Mouse (Mus musculus): ENCODE results near the gene Endog. TPM values are rescaled to one million over a fixed set of nuclear protein-coding genes. Genes with fewer than 3 reads are reported as not detected.
"Not testable (repeated sequence)": the region's sequence is repeated elsewhere in the genome, so short reads cannot be mapped to it uniquely, and the experiment has no call there.

Endog gene
- polyA plus RNA-seq, 1 experiment from 2014 or later, result 18.5 TPM

GRCm38 (mm10) chr2:30134928-30135620 is 36.2 kb upstream of the Endog start:
- Histone ChIP-seq H3K9me3 (no peaks in the 10 kb centered on the region), H3K9ac (peak overlapping the region; percentile 86), H3K4me2 (replicated peaks) (peak overlapping the region; percentile 95), H3K4me3 (peak overlapping the region; percentile 87), H3K4me1 (peaks cover 20% of the 10 kb centered on the region), H3K36me3 (peaks cover 25% of the 10 kb centered on the region), H3K27ac (no peak overlapping the region), H3K27me3 (no peaks in the 10 kb centered on the region)
- 72% methylated on average over 10 of the region's 10 CpGs for WGBS
- ATAC-seq (ENCODE audit: insufficient number of reproducible peaks, insufficient read depth, low FRiP score, low TSS enrichment), result no peak

GRCm38 (mm10) chr2:30136458-30136857 is 34.8 kb upstream of the Endog start:
- H3K4me2 ChIP-seq (replicated peaks), result no peak overlapping the region
- H3K36me3 ChIP-seq, result peaks cover 39% of the 10 kb centered on the region
- no peak overlapping the region for H3K27ac ChIP-seq
- no peak overlapping the region for H3K4me3 ChIP-seq
- no peaks in the 10 kb centered on the region for H3K27me3 ChIP-seq
- peaks cover 20% of the 10 kb centered on the region for H3K4me1 ChIP-seq
- H3K9ac ChIP-seq, result no peak overlapping the region
- no peak for ATAC-seq (ENCODE audit: insufficient number of reproducible peaks, insufficient read depth, low FRiP score, low TSS enrichment)
- WGBS, result 91% methylated on average over 10 of the region's 10 CpGs
- no peaks in the 10 kb centered on the region for H3K9me3 ChIP-seq

- not testable (repeated sequence) for H3K27me3 ChIP-seq; H3K27ac ChIP-seq; H3K9me3 ChIP-seq; H3K4me2 ChIP-seq (replicated peaks); H3K4me3 ChIP-seq; ATAC-seq (ENCODE audit: insufficient number of reproducible peaks, insufficient read depth, low FRiP score, low TSS enrichment); H3K4me1 ChIP-seq; H3K9ac ChIP-seq
- H3K36me3 ChIP-seq, result peaks cover 74% of the 10 kb centered on the region
- 98% methylated on average over 4 of the region's 4 CpGs for WGBS
These were observed 31.3 kb upstream of the Endog start for GRCm38 (mm10) chr2:30140021-30140420.

DNA sequence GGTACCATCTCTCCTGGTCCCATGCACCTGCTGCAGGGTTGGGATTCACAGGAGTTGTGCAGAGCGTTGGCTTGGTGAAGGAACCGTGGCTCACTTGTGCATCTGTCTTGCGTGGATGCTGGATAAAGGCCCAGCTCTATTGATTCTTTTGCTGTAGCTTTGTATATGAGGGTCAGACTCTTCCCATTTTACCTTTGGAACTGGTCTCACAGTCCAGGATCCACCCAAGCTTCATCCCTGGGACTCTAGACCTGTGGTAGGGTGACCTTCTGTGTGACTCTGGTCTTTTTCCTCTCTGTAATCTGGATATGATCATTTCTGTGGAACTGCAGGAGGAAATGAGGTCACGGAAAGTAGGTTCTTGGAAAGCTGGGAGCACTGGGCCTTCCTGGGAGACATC is 26.9 kb upstream of the Endog start:
- H3K9me3 ChIP-seq, result no peaks in the 10 kb centered on the region
- H3K27ac ChIP-seq, result no peak overlapping the region
- H3K9ac ChIP-seq, result no peak overlapping the region
- no peak overlapping the region for H3K4me3 ChIP-seq
- no peaks in the 10 kb centered on the region for H3K4me1 ChIP-seq
- peaks cover 88% of the 10 kb centered on the region for H3K36me3 ChIP-seq
- no peaks in the 10 kb centered on the region for H3K27me3 ChIP-seq
- no peak overlapping the region for H3K4me2 ChIP-seq (replicated peaks)
- WGBS, result 94% methylated on average over 4 of the region's 4 CpGs
- ATAC-seq (ENCODE audit: insufficient number of reproducible peaks, insufficient read depth, low FRiP score, low TSS enrichment), result no peak

DNA sequence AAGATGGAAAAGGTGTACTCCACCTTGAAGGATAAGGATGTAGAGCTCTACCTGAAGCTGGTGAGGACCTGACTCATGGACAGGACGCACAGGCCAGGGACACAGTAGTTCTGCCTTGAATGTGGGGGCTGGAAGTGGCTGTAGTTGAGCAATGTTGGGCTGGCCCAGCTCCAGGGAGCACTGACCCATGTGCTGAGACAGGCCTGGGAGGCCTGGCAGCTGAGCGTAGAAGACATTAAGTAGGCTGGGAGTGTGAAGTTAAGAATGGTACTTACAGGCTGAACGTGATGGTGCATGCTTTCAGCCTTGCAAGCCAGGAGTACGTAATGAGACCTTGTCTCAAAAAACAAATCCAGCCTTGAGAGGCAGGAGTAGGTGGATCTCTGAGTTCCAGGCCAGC is 23.8 kb upstream of the Endog start:
- no peak overlapping the region for H3K27ac ChIP-seq
- no peak overlapping the region for H3K9ac ChIP-seq
- H3K4me3 ChIP-seq, result no peak overlapping the region
- 96% methylated on average over 4 of the region's 4 CpGs for WGBS
- no peaks in the 10 kb centered on the region for H3K9me3 ChIP-seq
- no peak overlapping the region for H3K4me2 ChIP-seq (replicated peaks)
- no peaks in the 10 kb centered on the region for H3K27me3 ChIP-seq
- peaks cover 90% of the 10 kb centered on the region for H3K36me3 ChIP-seq
- no peaks in the 10 kb centered on the region for H3K4me1 ChIP-seq
- ATAC-seq (ENCODE audit: insufficient number of reproducible peaks, insufficient read depth, low FRiP score, low TSS enrichment), result no peak

DNA sequence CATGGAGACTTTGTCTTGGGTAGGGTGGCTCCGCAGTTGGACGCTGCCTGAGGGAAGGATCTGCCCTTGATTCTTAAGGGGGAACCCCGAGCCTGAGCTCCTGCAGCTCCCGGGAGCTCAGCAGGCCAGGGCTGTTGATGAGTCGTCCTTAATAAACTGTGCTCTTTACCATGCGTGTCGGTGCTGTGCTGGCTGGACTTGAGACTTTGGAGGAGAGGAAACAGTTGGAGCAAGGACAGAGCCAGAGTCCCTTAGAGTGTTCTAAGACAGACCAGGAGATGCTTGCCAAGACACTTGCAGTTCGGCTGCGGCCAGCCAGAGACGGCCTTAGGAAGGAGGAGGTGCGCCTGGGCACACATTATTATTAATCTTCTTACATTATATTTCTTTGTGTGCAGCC is 19.5 kb upstream of the Endog start:
- no peak overlapping the region for H3K9ac ChIP-seq
- H3K27me3 ChIP-seq, result no peaks in the 10 kb centered on the region
- no peak overlapping the region for H3K4me3 ChIP-seq
- WGBS, result 92% methylated on average over 11 of the region's 11 CpGs
- H3K4me1 ChIP-seq, result no peaks in the 10 kb centered on the region
- no peaks in the 10 kb centered on the region for H3K9me3 ChIP-seq
- H3K4me2 ChIP-seq (replicated peaks), result no peak overlapping the region
- no peak for ATAC-seq (ENCODE audit: insufficient number of reproducible peaks, insufficient read depth, low FRiP score, low TSS enrichment)
- H3K27ac ChIP-seq, result no peak overlapping the region
- H3K36me3 ChIP-seq, result peaks cover 52% of the 10 kb centered on the region

GRCm38 (mm10) chr2:30152616-30153015 is 18.7 kb upstream of the Endog start:
- ATAC-seq (ENCODE audit: insufficient number of reproducible peaks, insufficient read depth, low FRiP score, low TSS enrichment), result no peak
- Histone ChIP-seq H3K9me3 (no peaks in the 10 kb centered on the region), H3K4me1 (no peaks in the 10 kb centered on the region), H3K4me3 (no peak overlapping the region), H3K4me2 (replicated peaks) (no peak overlapping the region), H3K36me3 (peaks cover 44% of the 10 kb centered on the region), H3K9ac (no peak overlapping the region), H3K27me3 (no peaks in the 10 kb centered on the region), H3K27ac (no peak overlapping the region)
- 81% methylated on average over 8 of the region's 8 CpGs for WGBS

DNA sequence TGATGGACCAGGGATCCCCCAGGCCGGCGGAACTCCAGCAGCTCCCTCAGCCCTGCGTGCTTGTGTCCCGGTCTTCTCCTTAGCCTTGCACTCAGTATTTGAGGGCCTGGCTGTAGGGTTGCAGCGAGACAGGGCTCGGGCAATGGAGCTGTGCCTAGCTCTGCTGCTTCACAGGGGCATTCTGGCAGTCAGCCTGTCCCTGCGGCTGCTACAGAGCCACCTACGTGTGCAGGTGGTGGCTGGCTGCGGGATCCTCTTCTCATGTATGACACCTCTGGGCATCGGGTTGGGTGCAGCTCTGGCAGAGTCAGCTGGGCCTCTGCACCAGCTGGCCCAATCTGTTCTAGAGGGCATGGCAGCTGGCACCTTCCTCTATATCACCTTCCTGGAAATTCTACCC is 11.4 kb upstream of the Endog start:
- H3K27me3 ChIP-seq; H3K36me3 ChIP-seq; H3K4me3 ChIP-seq; H3K9ac ChIP-seq; H3K9me3 ChIP-seq; H3K27ac ChIP-seq; ATAC-seq (ENCODE audit: insufficient number of reproducible peaks, insufficient read depth, low FRiP score, low TSS enrichment); H3K4me2 ChIP-seq (replicated peaks); H3K4me1 ChIP-seq: not testable (repeated sequence)
- WGBS, result 85% methylated on average over 7 of the region's 10 CpGs

DNA sequence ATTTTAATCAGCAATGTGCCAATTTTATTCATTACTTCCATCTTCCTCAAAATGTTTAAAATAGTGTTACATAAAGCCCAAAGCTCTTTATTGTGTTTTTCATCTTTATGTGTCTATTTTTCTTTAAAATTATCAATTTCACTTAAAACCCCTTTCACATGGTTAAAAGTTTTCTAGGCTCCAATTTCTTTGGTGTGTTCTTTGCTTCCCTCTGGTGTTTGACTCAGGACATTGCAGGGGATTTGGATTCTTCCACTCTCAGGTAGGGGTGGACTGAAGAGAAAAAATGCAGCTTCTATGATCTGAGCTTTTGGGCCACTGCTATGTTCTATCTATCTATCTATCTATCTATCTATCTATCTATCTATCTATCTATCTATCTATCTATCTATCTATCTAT is 9.5 kb upstream of the Endog start:
- Histone ChIP-seq H3K4me3 (no peak overlapping the region), H3K36me3 (no peaks in the 10 kb centered on the region), H3K4me1 (no peaks in the 10 kb centered on the region), H3K4me2 (replicated peaks) (no peak overlapping the region), H3K9ac (no peak overlapping the region), H3K27me3 (no peaks in the 10 kb centered on the region), H3K9me3 (peaks cover 9% of the 10 kb centered on the region), H3K27ac (no peak overlapping the region)
- no peak for ATAC-seq (ENCODE audit: insufficient number of reproducible peaks, insufficient read depth, low FRiP score, low TSS enrichment)

GRCm38 (mm10) chr2:30164340-30164932 is 6.9 kb upstream of the Endog start:
- no peak overlapping the region for H3K4me2 ChIP-seq (replicated peaks)
- H3K27ac ChIP-seq, result no peak overlapping the region
- no peaks in the 10 kb centered on the region for H3K4me1 ChIP-seq
- no peak for ATAC-seq (ENCODE audit: insufficient number of reproducible peaks, insufficient read depth, low FRiP score, low TSS enrichment)
- WGBS, result 50% methylated on average over 9 of the region's 9 CpGs
- no peaks in the 10 kb centered on the region for H3K36me3 ChIP-seq
- H3K27me3 ChIP-seq, result no peaks in the 10 kb centered on the region
- peaks cover 12% of the 10 kb centered on the region for H3K9me3 ChIP-seq
- H3K9ac ChIP-seq, result no peak overlapping the region
- no peak overlapping the region for H3K4me3 ChIP-seq

DNA sequence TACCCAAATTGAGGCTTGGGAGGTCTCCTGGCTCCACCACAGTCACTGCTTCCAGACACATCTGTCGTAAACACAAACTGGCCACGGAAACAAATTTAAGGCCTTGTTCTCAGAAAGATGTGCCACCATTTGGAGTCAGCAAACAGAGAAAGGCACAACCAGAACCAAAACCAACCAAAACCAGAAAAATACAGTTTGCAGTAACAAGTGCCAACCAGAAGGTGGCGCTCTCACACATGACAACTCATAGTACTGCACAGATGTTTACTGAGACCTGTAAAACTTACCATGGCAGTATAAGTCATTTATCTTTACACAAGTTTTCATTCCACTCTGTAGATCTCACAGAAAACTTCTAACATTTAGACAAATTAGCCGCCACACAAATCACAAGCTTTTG is 4.6 kb upstream of the Endog start:
- no peaks in the 10 kb centered on the region for H3K36me3 ChIP-seq
- ATAC-seq (ENCODE audit: insufficient number of reproducible peaks, insufficient read depth, low FRiP score, low TSS enrichment), result no peak
- peaks cover 12% of the 10 kb centered on the region for H3K9me3 ChIP-seq
- 57% methylated on average over 4 of the region's 4 CpGs for WGBS
- H3K27ac ChIP-seq, result no peak overlapping the region
- H3K4me3 ChIP-seq, result no peak overlapping the region
- no peaks in the 10 kb centered on the region for H3K27me3 ChIP-seq
- H3K4me1 ChIP-seq, result no peaks in the 10 kb centered on the region; the same call in 1 of the 2 replicates
- no peak overlapping the region for H3K4me2 ChIP-seq (replicated peaks)
- no peak overlapping the region for H3K9ac ChIP-seq

DNA sequence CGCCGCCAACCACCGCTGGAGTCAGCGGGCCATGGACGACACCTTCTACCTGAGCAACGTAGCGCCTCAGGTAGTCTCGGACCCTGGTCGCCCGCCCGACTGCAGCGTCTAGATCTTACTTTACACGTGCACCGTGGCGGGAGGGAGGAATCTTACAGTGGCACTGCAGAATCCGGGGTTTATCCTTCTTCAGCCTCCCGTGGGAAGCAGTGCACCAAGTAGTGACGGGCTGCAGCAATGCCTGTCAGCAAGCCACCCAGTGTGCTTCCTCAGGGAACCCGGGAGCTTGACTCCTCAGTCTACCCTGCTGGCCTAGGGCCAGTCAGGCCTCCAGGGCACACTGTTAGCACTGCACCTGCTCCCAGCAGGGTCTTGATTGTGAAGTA is 697 bp downstream of the Endog start:
- H3K36me3 ChIP-seq, result peaks cover 43% of the 10 kb centered on the region
- peak overlapping the region; percentile 71 for H3K4me3 ChIP-seq
- H3K4me2 ChIP-seq (replicated peaks), result peak overlapping the region; percentile 94
- WGBS, result 3% methylated on average over 19 of the region's 19 CpGs
- no peaks in the 10 kb centered on the region for H3K27me3 ChIP-seq
- H3K9ac ChIP-seq, result peak overlapping the region; percentile 79
- H3K4me1 ChIP-seq, result peaks cover 9% of the 10 kb centered on the region
- H3K27ac ChIP-seq, result peak overlapping the region; percentile 86; the same call in 1 of the 2 replicates
- peaks cover 1% of the 10 kb centered on the region; the same call in 1 of the 2 replicates for H3K9me3 ChIP-seq
- peak; percentile 31; the same call in 1 of the 2 replicates for ATAC-seq (ENCODE audit: insufficient number of reproducible peaks, insufficient read depth, low FRiP score, low TSS enrichment)
